Mouse (Mus musculus) myocyte (in vitro differentiated cells): ENCODE data around the gene Mtmr3.

Experiments used
- CEBPB ChIP-seq: IDR thresholded peaks from 2 replicates; pipeline ENCODE4 v1.6.1; 2011; ENCODE audit warnings: mild to moderate bottlenecking, moderate library complexity; ENCODE audit not compliant: poor library complexity, insufficient read depth, severe bottlenecking
- E2F4 ChIP-seq: IDR thresholded peaks from one replicate; pipeline ENCODE4 v1.6.1; 2011; ENCODE audit warnings: mild to moderate bottlenecking, control low read depth, moderate library complexity; ENCODE audit not compliant: insufficient read depth
- MAX ChIP-seq: IDR thresholded peaks from one replicate; pipeline ENCODE4 v1.6.1; 2011; ENCODE audit warnings: low read depth, mild to moderate bottlenecking, control low read depth
- MYOG ChIP-seq, 3 experiments: IDR thresholded peaks; one replicate each; pipeline ENCODE4 v1.6.1; 2011; ENCODE audit warnings: control low read depth in 2 of 3, low read depth in 2 of 3, mild to moderate bottlenecking in 2 of 3; ENCODE audit not compliant: insufficient read length in 2 of 3, control insufficient read depth in 1 of 3, insufficient read depth in 1 of 3
- POLR2A ChIP-seq: IDR thresholded peaks from one replicate; pipeline ENCODE4 v1.6.1; 2011; ENCODE audit warnings: low read depth, mild to moderate bottlenecking, control low read depth, moderate library complexity; ENCODE audit not compliant: insufficient read length
- POLR2AphosphoS2 ChIP-seq: IDR thresholded peaks from one replicate; pipeline ENCODE4 v1.6.1; 2011; ENCODE audit warnings: low read depth, control low read depth; ENCODE audit not compliant: insufficient read length
- REST ChIP-seq: IDR thresholded peaks from one replicate; pipeline ENCODE4 v1.6.1; 2011; ENCODE audit warnings: mild to moderate bottlenecking, control low read depth, moderate library complexity; ENCODE audit not compliant: insufficient read depth, insufficient read length
- SRF ChIP-seq: IDR thresholded peaks from one replicate; pipeline ENCODE4 v1.6.1; 2011; ENCODE audit warnings: low read depth; ENCODE audit not compliant: control insufficient read depth, insufficient read length
- TCF12 ChIP-seq: IDR thresholded peaks from one replicate; pipeline ENCODE4 v1.6.1; 2011; ENCODE audit warnings: mild to moderate bottlenecking, control low read depth; ENCODE audit not compliant: poor library complexity, insufficient read depth, severe bottlenecking
- TCF3 ChIP-seq: IDR thresholded peaks from one replicate; pipeline ENCODE4 v1.6.1; 2011; ENCODE audit warnings: low read depth, control low read depth; ENCODE audit not compliant: insufficient read length
- USF1 ChIP-seq: IDR thresholded peaks from one replicate; pipeline ENCODE4 v1.6.1; 2011; ENCODE audit warnings: low read depth, mild to moderate bottlenecking, control low read depth, moderate library complexity

- TF ChIP-seq USF1 = no peak
- no peak for TF ChIP-seq POLR2A
- TF ChIP-seq CEBPB = no peak
- TF ChIP-seq TCF12 = no peak
- no peak for TF ChIP-seq MYOG (IDR thresholded peaks at IDR 0.05; ENCODE audit: control insufficient read depth in 1 of 3, insufficient read depth in 1 of 3, insufficient read length in 2 of 3, low read depth in 2 of 3)
- no peak for TF ChIP-seq MAX
- no peak for TF ChIP-seq REST
- no peak for TF ChIP-seq SRF
- no peak for TF ChIP-seq POLR2AphosphoS2
- no peak for TF ChIP-seq E2F4
- TF ChIP-seq TCF3 = no peak
Measured at GRCm38 (mm10) chr11:4621866-4622265, 27.2 kb upstream of the Mtmr3 start.
